Mouse (Mus musculus) monocyte, adult 59 days (primary cell): ENCODE results near the gene AW822073. TPM values are rescaled to one million over a fixed set of nuclear protein-coding genes. Genes with fewer than 3 reads are reported as not detected.

Experiments
- total RNA-seq, 2 experiments: library from RNA; stranded (reverse); gene quantifications; one replicate each; pipeline ENCODE4 v1.2.4; 2023

AW822073 gene
- total RNA-seq: not detected

DNA sequence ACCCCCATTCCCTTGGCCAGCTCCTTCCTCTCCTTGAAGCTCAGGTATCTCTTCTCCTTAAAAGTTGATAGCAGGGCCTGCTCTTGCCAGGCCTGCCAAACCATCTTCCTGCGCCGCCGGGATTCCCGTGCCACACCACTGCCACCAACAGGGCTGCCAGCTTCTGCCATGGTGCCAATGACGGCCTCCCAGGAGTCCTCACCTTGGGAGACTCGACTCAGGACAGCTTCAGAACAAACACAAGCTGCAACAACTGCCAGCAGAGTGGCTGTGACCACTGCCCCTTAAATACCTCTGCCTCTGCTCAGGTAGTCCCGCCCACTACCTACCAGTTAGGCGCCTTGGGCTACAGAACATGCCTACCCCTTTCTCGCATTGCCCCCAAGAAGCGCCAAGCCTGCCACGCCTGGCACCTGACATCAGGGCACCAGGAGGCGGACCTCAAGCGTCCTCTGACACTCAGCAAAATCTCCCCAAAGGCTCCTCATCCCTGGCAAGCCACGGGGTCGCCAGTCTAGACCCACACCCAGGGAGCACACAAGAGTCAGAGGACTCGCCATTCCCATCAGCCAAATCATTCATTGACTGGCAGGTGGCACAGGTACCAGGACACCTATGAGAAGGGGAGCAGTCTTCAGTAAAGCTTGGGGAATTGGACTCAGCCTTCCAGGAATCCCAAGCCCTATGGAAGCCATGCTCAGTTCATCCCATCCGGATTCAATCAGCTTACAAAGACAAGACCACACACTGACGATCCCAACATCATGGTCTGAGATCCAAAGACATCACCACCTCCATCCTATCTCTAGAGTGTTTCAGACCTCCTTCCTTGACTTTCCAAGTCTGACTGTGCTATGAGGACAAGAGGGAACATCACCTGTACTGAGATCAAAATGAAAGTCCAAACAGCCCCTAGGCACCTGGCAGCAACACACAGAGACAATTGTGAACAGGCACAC, at the start of gene AW822073:
Gene AW822073 (minus strand): TSS at position 104 of the 959 bp plus-strand sequence.

DNA sequence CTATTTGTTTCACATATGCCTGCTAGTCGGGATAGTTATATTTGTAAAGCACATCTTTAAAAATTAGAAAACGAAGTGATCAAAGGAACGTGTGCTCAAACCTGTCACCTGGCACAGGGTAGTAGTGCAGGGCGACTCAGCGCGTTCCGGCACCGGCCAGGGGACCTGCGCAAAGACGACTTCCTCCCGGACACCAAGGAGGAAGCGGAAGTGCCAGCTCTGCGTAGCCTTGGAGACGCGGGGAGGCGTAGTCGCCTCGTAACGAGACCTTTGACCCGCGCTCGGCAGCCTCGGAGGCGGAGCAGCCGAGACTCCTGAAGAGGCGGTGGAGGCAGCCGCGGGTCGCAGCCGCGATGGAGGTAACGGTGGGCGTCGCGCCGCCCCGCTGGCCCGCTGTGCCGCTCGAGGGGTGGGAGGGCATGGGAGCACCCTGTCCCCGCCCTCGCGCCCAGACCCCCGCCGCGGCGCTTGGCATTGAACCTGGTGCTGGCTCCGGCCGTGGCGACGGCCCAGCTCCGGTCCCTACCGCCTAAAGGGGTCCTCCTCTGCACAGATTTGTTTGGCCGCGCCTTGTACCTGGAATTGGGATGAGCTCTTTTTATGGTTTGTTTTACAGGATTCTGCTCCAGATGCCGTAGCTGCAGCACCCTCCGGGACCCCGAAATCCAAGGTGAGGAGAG, 30.6 kb upstream of the AW822073 start, which contains the start of gene Gcc2:
Gene Gcc2 (plus strand): TSS at position 285 of the 680 bp plus-strand sequence.

GRCm38 (mm10) chr10:58236613-58237012, 11.9 kb upstream of the AW822073 start, which contains the start of gene Gm4981:
Gm4981 (minus strand) TSS chr10:58236701.

DNA sequence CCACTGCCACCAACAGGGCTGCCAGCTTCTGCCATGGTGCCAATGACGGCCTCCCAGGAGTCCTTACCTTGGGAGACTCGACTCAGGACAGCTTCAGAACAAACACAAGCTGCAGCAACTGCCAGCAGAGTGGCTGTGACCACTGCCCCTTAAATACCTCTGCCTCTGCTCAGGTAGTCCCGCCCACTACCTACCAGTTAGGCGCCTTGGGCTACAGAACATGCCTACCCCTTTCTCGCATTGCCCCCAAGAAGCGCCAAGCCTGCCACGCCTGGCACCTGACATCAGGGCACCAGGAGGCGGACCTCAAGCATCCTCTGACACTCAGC, 7.9 kb upstream of the AW822073 start, which contains the start of gene Duxf3:
Gene Duxf3 (minus strand): TSS at position 35 of the 329 bp plus-strand sequence.

Other genes starting within 250 kb of the AW822073 start
- not detected for gene Duxf3, start 7.7 kb upstream of the AW822073 start, total RNA-seq
- gene Gm4981, start 11.8 kb upstream of the AW822073 start, total RNA-seq: not detected
- gene Gcc2, start 30.6 kb upstream of the AW822073 start, total RNA-seq: 10 to 100 TPM; 19.5 to 21.1 TPM
- 100 to 1,000 TPM; 115 to 131 TPM for gene Lims1, start 98.5 kb upstream of the AW822073 start, total RNA-seq
- 100 to 1,000 TPM; 122 to 123 TPM for gene Ranbp2, start 222.0 kb upstream of the AW822073 start, total RNA-seq